Mouse (Mus musculus) ES-E14 (cell line): ENCODE results near the gene Tctn1.

ENCODE experiments used
- CHD2 ChIP-seq: IDR thresholded peaks from 2 replicates; pipeline ENCODE4 v1.6.1; 2014; ENCODE audit warnings: mild to moderate bottlenecking, low read depth, low read length, inconsistent platforms
- HCFC1 ChIP-seq: IDR thresholded peaks from 2 replicates; pipeline ENCODE4 v1.6.1; 2012; ENCODE audit warnings: low read length, inconsistent platforms, borderline replicate concordance; ENCODE audit not compliant: insufficient read depth
- MAFK ChIP-seq: IDR thresholded peaks from 2 replicates; pipeline ENCODE4 v1.6.1; 2014; ENCODE audit warnings: mild to moderate bottlenecking, low read depth, low read length, inconsistent platforms; ENCODE audit not compliant: insufficient read depth
- ZC3H11A ChIP-seq: IDR thresholded peaks from 2 replicates; pipeline ENCODE4 v1.6.1; 2012; ENCODE audit warnings: low read depth, mild to moderate bottlenecking, inconsistent platforms, low read length, borderline replicate concordance
- ZNF384 ChIP-seq: IDR thresholded peaks from 2 replicates; pipeline ENCODE4 v1.6.1; 2012; ENCODE audit warnings: low read depth, low read length, inconsistent platforms

GRCm38 (mm10) chr5:122233077-122233581 is 31.1 kb downstream of the Tctn1 start:
- no peak for TF ChIP-seq HCFC1
- TF ChIP-seq CHD2: no peak
- no peak for TF ChIP-seq ZC3H11A
- TF ChIP-seq ZNF384: no peak
- no peak for TF ChIP-seq MAFK
